Mouse (Mus musculus) CH12.LX (cell line): ENCODE results near the gene Tmem258.

Experiments
- CHD2 ChIP-seq: IDR thresholded peaks from 2 replicates; pipeline ENCODE4 v1.6.1; 2011; ENCODE audit warnings: low read length, improper control_type of control experiment
- CTCF ChIP-seq, 2 experiments: IDR thresholded peaks in 1 of 2; conservative IDR thresholded peaks in 1 of 2; 2 replicates each; pipeline ENCODE4 v1.5.1; 2011 to 2012; ENCODE audit warnings: low read depth in 2 of 2, low read length in 2 of 2, improper control_type of control experiment in 1 of 2, inconsistent platforms in 1 of 2, mild to moderate bottlenecking in 1 of 2, moderate library complexity in 1 of 2
- EP300 ChIP-seq: IDR thresholded peaks from 2 replicates; pipeline ENCODE4 v1.6.1; 2011; ENCODE audit warnings: low read length, improper control_type of control experiment
- IRF4 ChIP-seq: IDR thresholded peaks from 2 replicates; pipeline ENCODE4 v1.6.1; 2014; ENCODE audit warnings: low read depth, mild to moderate bottlenecking, inconsistent platforms, low read length, improper control_type of control experiment
- MAFK ChIP-seq: IDR thresholded peaks from 2 replicates; pipeline ENCODE4 v1.6.1; 2011; ENCODE audit warnings: low read length, improper control_type of control experiment; ENCODE audit not compliant: insufficient replicate concordance
- MAZ ChIP-seq: IDR thresholded peaks from 2 replicates; pipeline ENCODE4 v1.6.1; 2012; ENCODE audit warnings: low read depth, mild to moderate bottlenecking, inconsistent platforms, low read length, improper control_type of control experiment, moderate library complexity
- MEF2A ChIP-seq: IDR thresholded peaks from 2 replicates; pipeline ENCODE4 v1.6.1; 2014; ENCODE audit warnings: low read depth, mild to moderate bottlenecking, inconsistent platforms, low read length, improper control_type of control experiment, borderline replicate concordance
- PAX5 ChIP-seq: IDR thresholded peaks from 2 replicates; pipeline ENCODE4 v1.6.1; 2012; ENCODE audit warnings: low read length, inconsistent platforms, mixed read lengths
- RAD21 ChIP-seq: IDR thresholded peaks from 2 replicates; pipeline ENCODE4 v1.6.1; 2011; ENCODE audit warnings: low read depth, mild to moderate bottlenecking, low read length, improper control_type of control experiment, moderate library complexity
- RCOR1 ChIP-seq: conservative IDR thresholded peaks from 2 replicates; pipeline ENCODE4 v1.6.1; 2012; ENCODE audit warnings: low read depth, mild to moderate bottlenecking, inconsistent platforms, low read length, improper control_type of control experiment
- TCF12 ChIP-seq: IDR thresholded peaks from 2 replicates; pipeline ENCODE4 v1.6.1; 2014; ENCODE audit warnings: low read depth, mild to moderate bottlenecking, inconsistent platforms, low read length, improper control_type of control experiment
- ZNF384 ChIP-seq: IDR thresholded peaks from 2 replicates; pipeline ENCODE4 v1.6.1; 2012; ENCODE audit warnings: low read depth, low read length, improper control_type of control experiment, inconsistent platforms

DNA sequence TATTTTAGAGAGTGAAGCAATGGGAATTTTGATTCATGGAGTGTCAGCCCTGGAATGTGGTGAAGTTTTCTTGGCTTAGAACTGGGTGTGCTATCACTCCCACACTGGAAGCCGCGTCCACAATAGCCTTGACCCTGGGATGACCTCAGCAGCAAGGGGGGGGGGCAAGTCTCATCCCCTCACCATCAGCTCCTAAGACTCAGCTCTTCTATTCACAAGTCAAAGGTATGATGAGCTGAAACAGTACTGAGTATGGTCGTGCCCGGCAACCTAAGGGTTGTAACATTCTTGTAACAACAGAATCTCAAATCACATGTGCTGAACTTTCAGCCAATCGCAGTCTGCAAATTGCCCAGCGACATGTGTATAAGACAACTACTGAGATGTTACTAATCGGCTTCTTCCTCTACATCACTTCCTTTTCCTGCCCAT, 26.9 kb upstream of the Tmem258 start:
- TF ChIP-seq PAX5 (no peak), CTCF (conservative IDR thresholded peaks at IDR 0.05 in 1 of 2, IDR thresholded peaks at IDR 0.05 in 1 of 2; ENCODE audit: low read depth in 2 of 2, low read length in 2 of 2) (no peak), MAFK (no peak), IRF4 (no peak), CHD2 (no peak), MAZ (no peak), ZNF384 (no peak), RCOR1 (no peak), TCF12 (no peak), MEF2A (no peak), EP300 (no peak), RAD21 (no peak)
